Mouse (Mus musculus) effector memory CD4-positive, alpha-beta T cell, adult 7 months (primary cell): ENCODE measurements around the gene Fam185a. TPM values are rescaled to one million over a fixed set of nuclear protein-coding genes. Genes with fewer than 3 reads are reported as not detected.

Experiments used
- polyA plus RNA-seq: library from polyadenylated mRNA; unstranded; fragments of 100-300 nt; shearing (Covaris generic); gene quantifications from one replicate; pipeline ENCODE4 v1.2.1, GENCODE M21; 2017

The Fam185a gene
- polyA plus RNA-seq, result 2.9 TPM

GRCm38 (mm10) chr5:21424614-21425602, at the start of gene Fam185a, which contains the start of gene Ccdc146:
Gene Fam185a, plus strand, starts transcription at chr5:21424958.
Gene Ccdc146, minus strand, starts transcription at chr5:21424677.

Other genes with a start within 250 kb of the Fam185a start
- 28.4 TPM for gene Gsap, start 238.7 kb upstream of the Fam185a start, polyA plus RNA-seq
- gene Fgl2, start 52.3 kb upstream of the Fam185a start, polyA plus RNA-seq, result 4.0 TPM
- gene Ccdc146, start 281 bp upstream of the Fam185a start, polyA plus RNA-seq, result 0.15 TPM
- gene Lrrc17, start 118.6 kb downstream of the Fam185a start, polyA plus RNA-seq, result not detected
- not detected for gene Fbxl13, start 220.7 kb downstream of the Fam185a start, polyA plus RNA-seq
- gene Armc10, start 220.9 kb downstream of the Fam185a start, polyA plus RNA-seq, result 23.7 TPM